Mouse (Mus musculus) erythroblast, embryonic 14.5 days (primary cell): ENCODE data around the gene Cul7. TPM values are rescaled to one million over a fixed set of nuclear protein-coding genes. Genes with fewer than 3 reads are reported as not detected.

ENCODE experiments used
- H3K27me3 ChIP-seq: 2 replicates; pipeline ENCODE4 v1.6.1; 2012; ENCODE audit warnings: inconsistent platforms; ENCODE audit not compliant: control insufficient read depth
- H3K36me3 ChIP-seq: 2 replicates; pipeline ENCODE4 v1.6.1; 2012; ENCODE audit warnings: mild to moderate bottlenecking, inconsistent platforms; ENCODE audit not compliant: control insufficient read depth
- H3K4me1 ChIP-seq: 2 replicates; pipeline ENCODE4 v1.6.1; 2012; ENCODE audit warnings: inconsistent platforms; ENCODE audit not compliant: control insufficient read depth
- H3K4me3 ChIP-seq: replicated peaks from 2 replicates; pipeline ENCODE3; 2012; ENCODE audit warnings: moderate library complexity, mild to moderate bottlenecking, inconsistent platforms
- H3K9me3 ChIP-seq: 2 replicates; pipeline ENCODE4 v1.6.1; 2012; ENCODE audit warnings: low read length, inconsistent platforms, mixed read lengths; ENCODE audit not compliant: control insufficient read depth
- GATA1 ChIP-seq: IDR thresholded peaks from 2 replicates; pipeline ENCODE4 v1.6.1; 2012; ENCODE audit warnings: low read length, inconsistent platforms, mixed read lengths
- TAL1 ChIP-seq: IDR thresholded peaks from 3 replicates; pipeline ENCODE4 v1.6.1; 2012; ENCODE audit warnings: low read length, inconsistent platforms, mixed read lengths
- polyA plus RNA-seq: library from polyadenylated mRNA; stranded (reverse); fragments of >175 nt; gene quantifications from 2 replicates; pipeline ENCODE4 v1.2.3, GENCODE M21; 2012

The Cul7 gene
- polyA plus RNA-seq, 1 experiment: 1.3 TPM

DNA sequence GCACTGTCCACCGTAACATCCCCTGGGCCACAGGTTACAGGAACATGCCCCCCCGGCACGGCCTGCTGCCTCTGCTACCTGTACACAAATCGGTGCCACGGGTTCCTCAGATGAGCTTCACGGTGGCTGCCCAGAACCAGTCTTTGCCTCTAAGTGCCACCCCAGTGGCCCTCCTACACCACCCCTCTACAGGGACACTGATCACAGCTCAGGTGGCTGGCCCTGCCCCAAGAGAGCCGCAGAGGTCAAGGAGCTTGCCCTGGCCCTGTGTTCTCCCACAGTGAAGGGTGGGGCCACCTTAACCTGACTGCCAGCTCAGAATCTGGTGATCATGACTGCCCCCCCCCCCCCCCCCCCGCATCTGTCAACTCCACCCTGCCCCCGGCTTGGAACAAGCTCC, 28.3 kb downstream of the Cul7 start, which contains the start of gene Mea1:
Gene Mea1, plus strand, starts transcription at position 378 of the 400 bp plus-strand sequence.
- Histone ChIP-seq H3K27me3 (no peaks in the 10 kb centered on the region), H3K4me1 (peaks cover 67% of the 10 kb centered on the region), H3K36me3 (peaks cover 56% of the 10 kb centered on the region), H3K9me3 (no peaks in the 10 kb centered on the region), H3K4me3 (peak within 1 kb of the TSS; percentile 94)
- TF ChIP-seq GATA1 (no peak), TAL1 (no peak)

DNA sequence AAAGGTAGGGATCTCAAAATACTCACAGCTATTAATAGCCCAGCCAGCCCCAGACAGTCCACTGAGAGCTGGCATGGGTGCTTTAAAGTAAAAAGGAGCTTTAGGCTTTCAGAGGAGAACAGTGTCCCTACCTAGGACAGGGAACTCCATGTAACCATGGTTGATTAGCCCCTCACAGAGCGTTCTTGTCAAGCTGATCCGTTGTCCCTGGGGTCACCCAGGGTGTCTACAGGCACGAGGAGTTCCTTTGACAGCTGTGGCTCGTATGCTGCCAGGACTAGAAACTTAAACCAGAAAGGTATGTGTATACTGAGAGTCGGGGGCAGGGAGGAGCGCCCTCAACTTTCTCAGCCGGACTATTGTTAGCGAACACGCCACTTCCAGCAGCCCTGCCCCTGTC, 28.8 kb downstream of the Cul7 start:
- Histone ChIP-seq H3K4me1 (peaks cover 62% of the 10 kb centered on the region), H3K4me3 (peak overlapping the region; percentile 94), H3K36me3 (peaks cover 61% of the 10 kb centered on the region), H3K9me3 (no peaks in the 10 kb centered on the region), H3K27me3 (no peaks in the 10 kb centered on the region)
- no peak for TF ChIP-seq TAL1
- no peak for TF ChIP-seq GATA1

DNA sequence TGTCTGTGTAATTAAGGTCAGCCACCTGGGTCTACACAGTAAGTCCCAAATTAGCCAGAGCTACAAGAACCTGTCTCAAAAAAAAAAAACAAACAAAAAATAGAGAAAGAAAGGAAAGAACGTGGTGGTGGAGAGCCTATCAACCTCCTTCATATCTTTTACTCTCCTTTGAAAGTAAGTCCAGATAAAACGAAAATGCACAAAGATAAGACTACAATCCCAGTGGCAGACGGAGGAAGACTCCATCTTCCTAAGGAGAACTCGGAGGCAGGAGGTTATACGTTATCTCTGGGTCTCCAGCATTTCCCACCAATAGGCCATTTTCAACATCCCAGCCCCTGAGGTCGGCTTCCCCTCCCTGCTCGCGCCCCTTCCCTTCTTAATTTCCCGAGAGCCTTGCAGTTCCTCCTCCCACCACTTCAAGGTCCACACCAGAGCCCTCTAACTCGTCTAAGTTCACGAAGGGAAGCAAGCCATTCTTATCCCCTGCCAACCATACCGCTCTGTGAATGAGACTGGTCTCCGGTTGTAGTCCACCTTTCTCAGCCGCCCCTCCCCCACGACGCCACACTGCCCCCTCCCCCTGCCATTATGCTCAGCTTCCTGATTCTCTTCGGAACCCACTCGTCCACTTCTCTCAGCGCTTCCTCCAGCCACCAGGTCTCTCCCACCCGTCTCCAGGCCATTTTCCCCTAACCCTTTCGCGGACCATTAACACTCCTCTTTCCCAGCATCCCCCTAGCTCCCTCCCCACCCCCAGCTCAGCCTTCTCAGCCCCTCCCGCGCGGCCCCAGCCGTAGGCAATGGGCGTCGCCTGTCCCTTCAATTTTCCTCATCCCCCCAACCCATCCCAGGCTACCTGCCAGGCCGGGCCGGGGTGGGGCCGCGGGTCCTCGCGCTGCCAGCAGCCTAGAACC, 30.0 kb downstream of the Cul7 start:
- Histone ChIP-seq H3K4me3 (peak overlapping the region; percentile 94), H3K4me1 (peaks cover 50% of the 10 kb centered on the region), H3K27me3 (no peaks in the 10 kb centered on the region), H3K36me3 (peaks cover 66% of the 10 kb centered on the region), H3K9me3 (no peaks in the 10 kb centered on the region)
- no peak for TF ChIP-seq TAL1
- peak; percentile 45; the same call in 1 of the 2 replicates for TF ChIP-seq GATA1

DNA sequence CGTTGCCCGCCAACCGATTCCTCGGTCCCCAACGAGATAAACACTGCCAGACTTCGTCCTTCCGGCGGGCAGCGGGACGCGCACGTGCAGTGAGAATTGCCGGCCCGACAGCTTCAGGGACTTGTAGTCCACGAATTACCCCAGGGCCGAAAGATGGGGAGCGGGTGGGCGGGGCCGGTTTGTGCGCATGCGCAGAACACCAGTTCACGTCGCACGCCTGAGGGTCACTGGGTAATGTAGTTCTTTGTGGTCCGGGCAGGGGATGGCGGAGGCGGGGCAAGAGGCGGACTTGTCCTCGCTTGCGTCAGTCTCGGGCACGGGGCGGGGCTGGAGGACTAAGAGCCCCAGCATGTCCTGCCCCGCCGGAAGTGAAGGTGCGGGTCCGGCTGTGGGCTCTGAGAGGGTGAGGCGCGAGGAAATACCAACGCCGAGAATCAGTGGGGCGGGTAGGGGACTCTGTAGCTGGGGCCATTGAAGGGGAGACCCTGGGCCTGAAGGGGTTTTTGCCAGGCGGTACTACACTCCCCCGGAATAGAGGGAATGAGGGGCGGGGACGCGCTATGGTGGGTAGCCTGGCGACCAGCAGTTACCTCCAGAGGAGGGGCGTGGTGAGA, 30.7 kb downstream of the Cul7 start, which contains the start of gene Klhdc3:
Gene Klhdc3, minus strand, starts transcription at position 155 of the 614 bp plus-strand sequence.
- Histone ChIP-seq H3K36me3 (peaks cover 66% of the 10 kb centered on the region), H3K4me1 (peaks cover 47% of the 10 kb centered on the region), H3K27me3 (no peaks in the 10 kb centered on the region), H3K9me3 (no peaks in the 10 kb centered on the region), H3K4me3 (peak within 1 kb of the TSS; percentile 94)
- no peak for TF ChIP-seq TAL1
- no peak for TF ChIP-seq GATA1

DNA sequence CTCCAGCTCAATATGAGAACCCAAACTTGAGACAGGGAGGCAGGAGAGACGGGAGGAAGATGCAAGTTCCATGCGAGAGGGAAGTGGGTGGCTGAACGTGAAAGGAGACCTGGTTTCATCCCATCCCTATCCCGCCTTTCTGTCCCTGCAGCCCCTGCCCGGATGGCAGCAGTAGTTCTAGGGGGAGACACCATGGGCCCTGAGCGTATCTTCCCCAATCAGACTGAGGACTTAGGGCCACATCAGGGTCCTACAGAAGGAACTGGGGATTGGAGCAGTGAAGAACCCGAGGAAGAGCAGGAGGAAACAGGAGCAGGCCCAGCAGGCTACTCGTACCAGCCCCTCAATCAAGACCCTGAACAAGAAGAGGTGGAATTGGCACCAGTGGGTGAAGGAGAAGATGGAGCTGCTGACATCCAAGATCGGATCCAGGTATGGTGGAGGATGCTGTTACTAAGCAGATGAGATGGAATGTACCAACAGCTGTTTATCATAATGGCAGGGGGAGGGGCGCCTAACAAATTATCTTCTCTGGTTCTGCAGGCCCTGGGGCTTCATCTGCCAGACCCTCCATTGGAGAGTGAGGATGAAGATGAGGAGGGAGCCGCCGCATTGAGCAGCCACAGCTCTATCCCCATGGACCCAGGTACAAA, 31.5 kb downstream of the Cul7 start:
- TF ChIP-seq GATA1: no peak
- TF ChIP-seq TAL1: no peak
- Histone ChIP-seq H3K4me1 (peaks cover 47% of the 10 kb centered on the region), H3K27me3 (no peaks in the 10 kb centered on the region), H3K36me3 (peaks cover 66% of the 10 kb centered on the region), H3K9me3 (no peaks in the 10 kb centered on the region), H3K4me3 (peak overlapping the region; percentile 94)

DNA sequence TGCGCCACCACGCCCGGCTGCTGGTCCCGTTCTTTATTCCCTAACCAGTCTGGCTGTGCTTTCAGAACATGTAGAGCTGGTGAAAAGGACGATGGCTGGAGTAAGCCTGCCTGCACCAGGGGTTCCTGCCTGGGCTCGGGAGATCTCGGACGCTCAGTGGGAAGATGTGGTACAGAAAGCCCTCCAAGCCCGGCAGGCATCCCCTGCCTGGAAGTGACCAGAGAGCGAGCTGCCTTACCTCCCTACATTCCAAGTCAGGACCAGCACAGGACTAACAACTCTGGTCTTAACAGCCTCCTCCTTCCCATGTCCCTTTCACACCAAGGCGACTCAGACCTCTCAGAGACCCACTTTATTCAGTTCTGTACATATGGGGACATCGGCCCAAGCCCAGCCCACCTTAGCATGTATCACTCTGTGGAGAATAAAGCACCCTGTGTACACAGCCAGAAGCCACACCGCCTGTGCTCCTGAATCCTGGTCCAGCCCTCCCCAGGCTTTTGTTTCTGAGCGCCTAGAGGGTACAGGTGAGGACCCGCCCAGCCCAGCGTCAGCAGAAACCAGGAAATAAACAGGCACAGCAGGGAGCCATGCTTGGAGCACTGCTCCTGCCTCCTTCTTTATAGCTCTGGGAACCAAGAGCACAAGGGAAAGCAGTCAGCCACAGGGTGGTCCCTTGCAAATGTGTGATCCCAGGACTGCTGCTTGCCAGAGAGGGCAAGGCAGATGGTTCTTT, 32.7 kb downstream of the Cul7 start:
- peaks cover 66% of the 10 kb centered on the region for H3K36me3 ChIP-seq
- H3K4me1 ChIP-seq: peaks cover 42% of the 10 kb centered on the region
- no peaks in the 10 kb centered on the region for H3K27me3 ChIP-seq
- H3K4me3 ChIP-seq: no peak overlapping the region
- TF ChIP-seq GATA1: no peak
- TF ChIP-seq TAL1: no peak
- no peaks in the 10 kb centered on the region for H3K9me3 ChIP-seq

DNA sequence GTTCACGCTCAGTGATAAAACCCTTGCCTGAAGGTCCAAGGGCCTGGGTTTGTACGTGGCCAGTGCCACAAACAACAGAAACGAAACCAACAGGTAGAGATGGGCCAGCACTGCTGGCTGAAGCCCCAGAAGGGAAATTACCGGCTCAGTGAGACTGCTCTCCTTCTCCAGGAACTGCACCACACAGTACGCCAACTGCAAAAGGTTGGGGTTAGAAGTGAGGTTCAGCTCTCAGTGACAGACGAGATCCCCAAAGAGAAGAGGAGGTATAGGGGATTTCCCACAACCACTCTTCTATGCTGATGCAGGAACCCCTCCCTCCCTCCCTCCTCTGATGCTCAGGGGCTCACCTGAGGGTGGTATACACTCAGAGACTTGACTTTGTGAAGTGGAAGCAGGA, 35.8 kb downstream of the Cul7 start:
- no peaks in the 10 kb centered on the region for H3K9me3 ChIP-seq
- no peaks in the 10 kb centered on the region for H3K27me3 ChIP-seq
- H3K36me3 ChIP-seq: peaks cover 64% of the 10 kb centered on the region
- peaks cover 22% of the 10 kb centered on the region for H3K4me1 ChIP-seq
- TF ChIP-seq GATA1: no peak
- no peak for TF ChIP-seq TAL1
- no peak overlapping the region for H3K4me3 ChIP-seq

DNA sequence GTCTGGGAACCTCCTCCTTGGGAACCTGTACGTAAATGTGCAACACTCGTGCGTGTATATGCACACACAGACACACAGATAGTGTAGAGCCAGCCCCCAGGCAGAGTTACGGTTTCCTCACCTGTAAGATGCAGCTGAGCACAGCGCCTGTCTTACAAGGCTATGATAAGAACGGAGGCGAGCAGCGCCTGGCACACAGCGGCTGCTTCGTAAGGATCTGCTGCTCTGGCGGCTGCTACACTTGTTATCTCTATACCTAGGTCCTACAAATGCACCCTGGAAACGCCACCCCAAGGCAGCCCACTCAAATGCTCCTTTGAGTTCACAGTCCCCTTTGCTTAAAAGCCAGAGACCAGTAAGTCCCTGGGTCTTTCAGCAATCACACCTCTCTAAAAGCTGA, 40.5 kb downstream of the Cul7 start:
- Histone ChIP-seq H3K36me3 (peaks cover 44% of the 10 kb centered on the region), H3K4me1 (peaks cover 16% of the 10 kb centered on the region), H3K4me3 (no peak overlapping the region), H3K9me3 (no peaks in the 10 kb centered on the region), H3K27me3 (no peaks in the 10 kb centered on the region)
- TF ChIP-seq GATA1 (no peak), TAL1 (no peak)
